Mouse (Mus musculus) heart, adult 11 months (tissue): ENCODE results near the gene Fhit.

Source experiments
- DNase-seq: peaks from one replicate; pipeline ENCODE4 v3.0.0; 2022

Gene Fhit

GRCm38 (mm10) chr14:10096236-10096635 is 1065.6 kb downstream of the Fhit start:
- DNase-seq: peak; percentile 92

- no peak for DNase-seq
Measured at GRCm38 (mm10) chr14:10079062-10079461, 1082.8 kb downstream of the Fhit start.

- DNase-seq: no peak
Measured at GRCm38 (mm10) chr14:10049947-10050346, 1111.9 kb downstream of the Fhit start.

GRCm38 (mm10) chr14:10047123-10047783 is 1114.6 kb downstream of the Fhit start:
- no peak for DNase-seq

- DNase-seq: no peak
Measured at GRCm38 (mm10) chr14:10046336-10047122, 1115.3 kb downstream of the Fhit start.

- peak; percentile 57 for DNase-seq
Measured at GRCm38 (mm10) chr14:10038021-10038420, 1123.8 kb downstream of the Fhit start.

- peak; percentile 52 for DNase-seq
Measured at GRCm38 (mm10) chr14:10036685-10037215, 1125.1 kb downstream of the Fhit start.

- DNase-seq: no peak
Measured at GRCm38 (mm10) chr14:10035682-10036081, 1126.2 kb downstream of the Fhit start.

- peak; percentile 12 for DNase-seq
Measured at GRCm38 (mm10) chr14:10035270-10035669, 1126.6 kb downstream of the Fhit start.

- peak; percentile 29 for DNase-seq
Measured at GRCm38 (mm10) chr14:10023382-10023781, 1138.5 kb downstream of the Fhit start.

GRCm38 (mm10) chr14:10022304-10022703 is 1139.5 kb downstream of the Fhit start:
- DNase-seq: peak; percentile 58

- peak; percentile 63 for DNase-seq
Measured at GRCm38 (mm10) chr14:10020400-10021140, 1141.3 kb downstream of the Fhit start.

GRCm38 (mm10) chr14:10013817-10014266 is 1148.0 kb downstream of the Fhit start:
- DNase-seq: peak; percentile 9

- peak; percentile 34 for DNase-seq
Measured at GRCm38 (mm10) chr14:10013003-10013816, 1148.6 kb downstream of the Fhit start.

GRCm38 (mm10) chr14:10006278-10006677 is 1155.6 kb downstream of the Fhit start:
- no peak for DNase-seq

GRCm38 (mm10) chr14:10003847-10004246 is 1158.0 kb downstream of the Fhit start:
- no peak for DNase-seq

- DNase-seq: no peak
Measured at GRCm38 (mm10) chr14:9990677-9991076, 1171.2 kb downstream of the Fhit start.

GRCm38 (mm10) chr14:9976934-9977510 is 1184.8 kb downstream of the Fhit start:
- DNase-seq: no peak

GRCm38 (mm10) chr14:9974402-9974801 is 1187.4 kb downstream of the Fhit start:
- DNase-seq: no peak

- DNase-seq: no peak
Measured at GRCm38 (mm10) chr14:9963853-9964252, 1198.0 kb downstream of the Fhit start.

GRCm38 (mm10) chr14:9960396-9960795 is 1201.4 kb downstream of the Fhit start:
- no peak for DNase-seq

GRCm38 (mm10) chr14:9899494-9899893 is 1262.3 kb downstream of the Fhit start:
- DNase-seq: peak; percentile 84
